Mouse (Mus musculus): ENCODE measurements around the gene Hist1h4c. TPM values are rescaled to one million over a fixed set of nuclear protein-coding genes. Genes with fewer than 3 reads are reported as not detected.
"Not testable (repeated sequence)": the region's sequence is repeated elsewhere in the genome, so short reads cannot be mapped to it uniquely, and the experiment has no call there.

Gene Hist1h4c
- polyA plus RNA-seq, 1 experiment = 20.0 TPM

DNA sequence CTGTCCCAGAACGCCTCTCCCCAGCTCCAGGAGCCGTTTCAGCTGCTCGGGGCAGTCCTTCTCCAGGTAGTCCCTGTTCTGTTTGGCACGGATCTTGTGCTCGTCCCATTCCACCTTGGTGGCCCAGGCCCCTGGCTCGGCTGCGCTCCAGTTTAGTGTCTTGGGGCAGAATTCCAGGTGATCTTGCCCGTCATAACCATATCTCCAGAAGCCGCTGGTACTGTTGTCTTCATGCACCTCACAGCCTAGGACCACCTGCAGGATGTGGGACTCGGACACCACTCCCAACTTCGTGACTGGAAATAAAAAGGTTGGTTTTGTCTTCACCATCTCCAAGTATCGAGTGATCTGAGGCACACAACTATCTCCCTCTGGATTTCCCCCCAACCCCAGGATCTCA lies 8.5 kb upstream of the Hist1h4c start:
- Histone ChIP-seq H3K4me1 (ENCODE audit: control insufficient read depth, insufficient read depth, insufficient read length) (peaks cover 2% of the 10 kb centered on the region; the same call in 1 of the 2 replicates), H3K36me3 (ENCODE audit: control insufficient read depth, insufficient read depth, low read length) (no peaks in the 10 kb centered on the region), H3K27ac (ENCODE audit: insufficient read depth, low read length) (no peak overlapping the region), H3K27me3 (ENCODE audit: control insufficient read depth, insufficient read depth, low read length) (no peaks in the 10 kb centered on the region), H3K4me3 (ENCODE audit: extremely low read depth, insufficient read depth, insufficient read length) (no peak overlapping the region)
- TF ChIP-seq CTCF (IDR thresholded peaks at IDR 0.05; ENCODE audit: extremely low read depth, insufficient read depth, insufficient read length, insufficient replicate concordance) = no peak
- 92% methylated on average over 12 of the region's 12 CpGs for WGBS
- DNase-seq (ENCODE audit: low read depth in 1 of 2, low spot score in 2 of 2) = no peak

DNA sequence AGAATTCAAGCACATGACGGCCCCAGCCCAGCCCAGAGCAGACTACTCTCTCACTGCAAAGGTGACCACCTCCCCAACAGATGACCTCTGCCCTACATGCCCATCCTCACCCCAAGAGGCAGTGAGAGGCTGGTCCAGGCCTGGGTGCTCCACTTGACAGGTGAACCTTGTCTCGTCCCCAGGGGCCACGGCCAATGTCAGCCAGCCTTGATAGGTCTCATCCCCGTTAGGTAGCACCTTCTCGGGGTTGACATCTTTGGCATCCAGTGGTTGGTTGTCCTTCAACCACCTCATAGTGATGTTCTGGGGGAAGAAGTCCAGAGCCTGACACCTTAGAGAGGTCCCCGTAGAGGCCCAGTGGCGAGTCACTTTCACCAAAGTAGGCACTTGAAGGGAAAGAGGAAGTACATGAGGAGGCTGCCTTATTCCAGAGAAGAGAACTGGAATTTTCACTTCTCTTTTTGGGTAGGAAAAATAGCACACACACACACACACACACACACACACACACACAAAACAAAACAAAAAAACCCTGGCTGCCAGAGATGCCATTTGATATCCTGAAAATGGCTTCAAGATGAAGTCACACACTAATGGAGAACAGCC lies 7.6 kb upstream of the Hist1h4c start:
- Histone ChIP-seq H3K4me1 (ENCODE audit: control insufficient read depth, insufficient read depth, insufficient read length) (peaks cover 2% of the 10 kb centered on the region; the same call in 1 of the 2 replicates), H3K4me3 (ENCODE audit: extremely low read depth, insufficient read depth, insufficient read length) (no peak overlapping the region), H3K27ac (ENCODE audit: insufficient read depth, low read length) (peak overlapping the region; percentile 49; the same call in 1 of the 2 replicates), H3K36me3 (ENCODE audit: control insufficient read depth, insufficient read depth, low read length) (no peaks in the 10 kb centered on the region), H3K27me3 (ENCODE audit: control insufficient read depth, insufficient read depth, low read length) (no peaks in the 10 kb centered on the region)
- no peak for TF ChIP-seq CTCF (IDR thresholded peaks at IDR 0.05; ENCODE audit: extremely low read depth, insufficient read depth, insufficient read length, insufficient replicate concordance)
- TF ChIP-seq POLR2A (IDR thresholded peaks at IDR 0.05; ENCODE audit: low read depth, low read length) = no peak
- WGBS = 65% methylated on average over 7 of the region's 7 CpGs
- no peak for DNase-seq (ENCODE audit: low read depth in 1 of 2, low spot score in 2 of 2)

DNA sequence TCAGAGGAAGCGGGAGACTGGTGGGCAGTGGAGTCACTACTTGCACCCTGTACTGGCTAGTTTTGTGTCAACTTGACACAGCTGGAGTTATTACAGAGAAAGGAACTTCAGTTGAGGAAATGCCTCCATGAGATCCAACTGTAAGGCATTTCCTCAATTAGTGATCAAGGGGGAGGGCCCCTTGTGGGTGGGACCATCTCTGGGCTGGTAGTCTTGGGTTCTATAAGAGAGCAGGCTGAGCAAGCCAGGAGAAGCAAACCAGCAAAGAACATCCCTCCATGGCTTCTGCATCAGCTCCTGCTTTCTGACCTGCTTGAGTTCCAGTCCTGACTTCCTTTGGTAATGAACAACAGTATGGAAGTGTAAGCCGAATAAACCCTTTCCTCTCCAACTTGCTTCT lies 4.5 kb upstream of the Hist1h4c start:
- 81% methylated on average over 2 of the region's 2 CpGs for WGBS
- not testable (repeated sequence) for H3K4me3 ChIP-seq (ENCODE audit: extremely low read depth, insufficient read depth, insufficient read length); H3K36me3 ChIP-seq (ENCODE audit: control insufficient read depth, insufficient read depth, low read length); H3K4me1 ChIP-seq (ENCODE audit: control insufficient read depth, insufficient read depth, insufficient read length); H3K27ac ChIP-seq (ENCODE audit: insufficient read depth, low read length); DNase-seq (ENCODE audit: low read depth in 1 of 2, low spot score in 2 of 2); H3K27me3 ChIP-seq (ENCODE audit: control insufficient read depth, insufficient read depth, low read length)

DNA sequence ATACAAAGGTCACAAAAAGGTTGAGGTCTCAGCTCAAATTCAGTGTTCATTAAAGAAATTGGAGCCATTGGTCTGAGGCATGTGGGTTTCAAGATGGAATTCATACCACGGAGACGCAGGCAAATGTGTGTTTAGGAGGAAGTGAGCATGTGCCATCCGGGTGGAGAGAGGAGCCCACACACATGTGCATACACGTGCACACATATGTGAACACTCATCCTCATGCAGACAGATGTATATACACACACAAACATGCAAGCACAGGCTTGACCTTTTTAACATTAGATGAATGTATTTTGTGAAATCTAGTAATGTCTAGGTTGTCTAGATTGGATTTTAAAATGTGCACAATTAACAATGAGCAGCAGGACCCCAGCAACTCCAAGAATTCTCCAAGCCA lies 4.0 kb upstream of the Hist1h4c start:
- WGBS = 71% methylated on average over 4 of the region's 4 CpGs
- Histone ChIP-seq H3K27me3 (ENCODE audit: control insufficient read depth, insufficient read depth, low read length) (no peaks in the 10 kb centered on the region), H3K27ac (ENCODE audit: insufficient read depth, low read length) (no peak overlapping the region), H3K4me3 (ENCODE audit: extremely low read depth, insufficient read depth, insufficient read length) (no peak overlapping the region), H3K36me3 (ENCODE audit: control insufficient read depth, insufficient read depth, low read length) (no peaks in the 10 kb centered on the region), H3K4me1 (ENCODE audit: control insufficient read depth, insufficient read depth, insufficient read length) (no peaks in the 10 kb centered on the region; the same call in 1 of the 2 replicates)
- no peak for DNase-seq (ENCODE audit: low read depth in 1 of 2, low spot score in 2 of 2)
- TF ChIP-seq CTCF (IDR thresholded peaks at IDR 0.05; ENCODE audit: extremely low read depth, insufficient read depth, insufficient read length, insufficient replicate concordance) (no peak), POLR2A (IDR thresholded peaks at IDR 0.05; ENCODE audit: low read depth, low read length) (no peak)

DNA sequence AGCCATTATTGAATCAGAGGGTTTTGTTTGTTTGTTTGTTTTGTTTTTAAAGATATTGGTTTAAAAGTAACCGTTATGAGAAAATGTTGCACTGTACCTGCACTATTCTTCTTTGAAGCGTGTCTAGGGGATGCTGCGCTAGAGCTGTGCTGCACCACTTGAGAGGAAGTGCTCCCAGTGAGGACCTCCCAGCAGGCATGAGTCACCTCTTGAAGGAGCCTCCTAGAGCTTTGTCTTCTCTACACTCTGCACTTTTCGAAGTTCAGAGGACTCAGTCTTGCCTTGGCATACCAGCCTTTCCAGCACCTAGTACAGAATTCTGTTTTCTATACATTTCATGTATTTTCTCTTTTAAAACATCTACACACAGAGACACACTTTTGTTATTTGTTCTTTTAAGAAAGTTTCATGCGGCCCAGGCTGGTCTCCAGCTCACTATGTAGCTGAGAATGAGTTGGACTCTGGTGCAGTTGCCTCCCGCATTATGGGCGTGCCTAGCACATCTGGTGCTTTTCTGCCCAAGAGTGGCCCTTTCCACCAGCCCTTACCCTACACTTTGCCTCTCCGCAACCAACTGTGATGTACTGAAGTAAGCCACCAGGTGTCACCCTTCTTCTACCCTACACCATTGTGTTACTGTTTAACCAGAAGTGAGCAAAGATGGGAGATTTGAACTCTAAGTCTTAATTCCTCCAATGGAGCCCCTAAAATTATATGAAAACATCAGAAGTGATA lies 2.7 kb upstream of the Hist1h4c start:
- DNase-seq (ENCODE audit: low read depth in 1 of 2, low spot score in 2 of 2) = peak; percentile 71 to 75
- Histone ChIP-seq H3K27me3 (ENCODE audit: control insufficient read depth, insufficient read depth, low read length) (no peaks in the 10 kb centered on the region), H3K27ac (ENCODE audit: insufficient read depth, low read length) (no peak overlapping the region), H3K4me1 (ENCODE audit: control insufficient read depth, insufficient read depth, insufficient read length) (peaks cover 4% of the 10 kb centered on the region), H3K4me3 (ENCODE audit: extremely low read depth, insufficient read depth, insufficient read length) (no peak overlapping the region), H3K36me3 (ENCODE audit: control insufficient read depth, insufficient read depth, low read length) (no peaks in the 10 kb centered on the region)
- TF ChIP-seq CTCF (IDR thresholded peaks at IDR 0.05; ENCODE audit: extremely low read depth, insufficient read depth, insufficient read length, insufficient replicate concordance) (peak; percentile 67; the same call in 1 of the 2 replicates), POLR2A (IDR thresholded peaks at IDR 0.05; ENCODE audit: low read depth, low read length) (no peak)
- 7% methylated on average over 8 of the region's 8 CpGs for WGBS

DNA sequence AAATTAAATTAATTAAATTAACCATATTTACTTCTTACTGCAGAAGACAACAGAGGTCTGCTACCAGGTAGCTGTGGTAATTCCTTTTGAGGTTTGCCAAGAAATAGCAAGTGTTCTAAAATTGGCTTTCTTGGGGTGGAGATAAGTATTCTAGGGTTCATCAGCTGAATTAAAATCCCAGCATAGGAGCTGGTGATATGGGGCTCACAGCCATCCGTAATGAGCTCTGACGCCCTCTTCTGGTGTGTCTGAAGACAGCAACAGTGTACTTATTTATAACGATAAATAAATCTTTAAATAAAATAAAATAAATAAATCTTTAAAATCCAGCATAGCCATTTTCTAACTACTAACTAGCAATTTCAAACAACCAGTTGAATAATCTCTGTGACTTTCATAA lies 1.5 kb upstream of the Hist1h4c start:
- H3K27ac ChIP-seq (ENCODE audit: insufficient read depth, low read length) = no peak overlapping the region
- H3K4me1 ChIP-seq (ENCODE audit: control insufficient read depth, insufficient read depth, insufficient read length) = peaks cover 4% of the 10 kb centered on the region
- H3K27me3 ChIP-seq (ENCODE audit: control insufficient read depth, insufficient read depth, low read length) = no peaks in the 10 kb centered on the region
- no peaks in the 10 kb centered on the region for H3K36me3 ChIP-seq (ENCODE audit: control insufficient read depth, insufficient read depth, low read length)
- TF ChIP-seq CTCF (IDR thresholded peaks at IDR 0.05; ENCODE audit: extremely low read depth, insufficient read depth, insufficient read length, insufficient replicate concordance) (no peak), POLR2A (IDR thresholded peaks at IDR 0.05; ENCODE audit: low read depth, low read length) (no peak)
- H3K4me3 ChIP-seq (ENCODE audit: extremely low read depth, insufficient read depth, insufficient read length) = no peak overlapping the region
- 80% methylated on average over 3 of the region's 3 CpGs for WGBS
- DNase-seq (ENCODE audit: low read depth in 1 of 2, low spot score in 2 of 2) = no peak

DNA sequence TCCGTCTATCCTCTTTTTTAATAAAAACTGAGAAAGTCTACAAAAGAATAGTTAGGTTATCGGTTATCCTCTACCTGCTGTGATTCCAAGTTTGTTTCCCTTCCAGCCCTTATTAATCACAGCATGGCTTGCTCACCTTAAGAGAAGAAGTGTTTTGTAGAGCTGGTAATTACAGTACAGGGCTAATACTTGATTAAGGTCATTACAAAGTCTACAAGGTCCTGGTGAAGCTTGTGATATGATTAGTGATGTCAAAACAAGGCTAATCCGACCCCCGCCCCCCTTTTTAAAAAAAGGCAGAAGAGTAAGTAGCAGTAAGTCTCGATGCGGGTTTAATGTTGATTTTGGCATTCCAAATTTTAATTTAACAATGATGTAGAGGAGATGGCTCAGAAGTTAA lies 742 bp upstream of the Hist1h4c start:
- Histone ChIP-seq H3K4me3 (ENCODE audit: extremely low read depth, insufficient read depth, insufficient read length) (no peak overlapping the region), H3K27ac (ENCODE audit: insufficient read depth, low read length) (no peak overlapping the region; the same call in 1 of the 2 replicates), H3K4me1 (ENCODE audit: control insufficient read depth, insufficient read depth, insufficient read length) (peaks cover 4% of the 10 kb centered on the region), H3K27me3 (ENCODE audit: control insufficient read depth, insufficient read depth, low read length) (no peaks in the 10 kb centered on the region), H3K36me3 (ENCODE audit: control insufficient read depth, insufficient read depth, low read length) (no peaks in the 10 kb centered on the region)
- WGBS = 84% methylated on average over 6 of the region's 6 CpGs
- TF ChIP-seq POLR2A (IDR thresholded peaks at IDR 0.05; ENCODE audit: low read depth, low read length) (no peak), CTCF (IDR thresholded peaks at IDR 0.05; ENCODE audit: extremely low read depth, insufficient read depth, insufficient read length, insufficient replicate concordance) (no peak)
- DNase-seq (ENCODE audit: low read depth in 1 of 2, low spot score in 2 of 2) = no peak

Data from spleen, adult 2 months (tissue).